ENCODE assay signal across 10 mouse cellular contexts in genomic region chr4:134684637-134685338, GRCm38 (mm10). TPM values are rescaled to one million over a fixed set of nuclear protein-coding genes. Genes with fewer than 3 reads are reported as not detected.
DNase-seq lines count a peak whose midpoint lies in the region; ATAC-seq and TF ChIP-seq lines count a peak whose summit lies in the region.
"Had no signal": no experiment of that assay in that cellular context is flagged by ENCODE, and none has a peak within 500 bp of the region (broad histone marks: within the 10 kb centered on the region; RNA-seq: fewer than 3 reads in every experiment).

No protein-coding gene starts in this region.

- H3K27ac ChIP-seq in cerebellum, adult 2 months (ENCODE audit: insufficient read depth, low read length) = no peak overlapping the region
- H3K27ac ChIP-seq in left cerebral cortex, adult 2 months = no peak overlapping the region
- H3K27ac ChIP-seq in liver, embryonic 15.5 days (replicated peaks) = peak overlapping the region; percentile 48

- H3K4me1 ChIP-seq in cerebellum, adult 2 months (ENCODE audit: control insufficient read depth, insufficient read depth, low read length) = peaks cover 29% of the 10 kb centered on the region
- H3K4me1 ChIP-seq in liver, embryonic 15.5 days (replicated peaks) = peaks cover 22% of the 10 kb centered on the region

- no peak overlapping the region for H3K9ac ChIP-seq in liver, embryonic 15.5 days

- no peak for TF ChIP-seq POLR2A in cerebellum, adult 2 months (IDR thresholded peaks at IDR 0.05; ENCODE audit: borderline replicate concordance, insufficient read depth, low read length)

- no peak overlapping the region for H3K4me2 ChIP-seq in liver, embryonic 15.5 days

- 77% methylated on average over 9 of the region's 9 CpGs for WGBS in cerebellum, adult 2 months
- 71% methylated on average over 9 of the region's 9 CpGs for WGBS in liver, embryonic 15.5 days (ENCODE audit: insufficient replicate concordance)

- H3K27me3 ChIP-seq in cerebellum, adult 2 months (ENCODE audit: control insufficient read depth, insufficient read depth, low read length) = no peaks in the 10 kb centered on the region
- no peaks in the 10 kb centered on the region for H3K27me3 ChIP-seq in liver, embryonic 15.5 days

- DNase-seq in cerebellum, adult 2 months = peak in 1 of 2 experiments; percentile 55
- no peak for DNase-seq in cerebellum, postnatal 36 days
- no peak for DNase-seq in left cerebral cortex, adult 2 months (ENCODE audit: extremely low spot score in 1 of 2, low spot score in 2 of 2)
- DNase-seq in left cerebral cortex, postnatal 14 days (ENCODE audit: low spot score in 2 of 2) = no peak
- peak; percentile 55 for DNase-seq in B cell, adult 2 months
- DNase-seq in urinary bladder, postnatal 14 days (ENCODE audit: low spot score) = no peak
- DNase-seq: cerebellum, adult 9-10 months; heart, postnatal 14 days had no signal

- 0 out of 2 replicates have a peak, but pooled peaks cover 4% of the 10 kb centered on the region for H3K9me3 ChIP-seq in liver, embryonic 15.5 days (replicated peaks)

- peak; percentile 52 for TF ChIP-seq CTCF in cerebellum, adult 2 months (IDR thresholded peaks at IDR 0.05; ENCODE audit: borderline replicate concordance, insufficient read depth, low read depth, low read length)
- TF ChIP-seq CTCF in left cerebral cortex, adult 2 months (IDR thresholded peaks at IDR 0.05) = peak; percentile 45

- no peaks in the 10 kb centered on the region for H3K36me3 ChIP-seq in liver, embryonic 15.5 days (replicated peaks)

- intact Hi-C loops in left cerebral cortex, adult 2 months (cut with DNase I) = no loop called here
- intact Hi-C loops in left cerebral cortex, postnatal 14 days (cut with DNase I) = no loop called here

- no peak overlapping the region for H3K4me3 ChIP-seq in cerebellum, adult 2 months (replicated peaks; ENCODE audit: insufficient read depth, low read depth, low read length)
- no peak overlapping the region for H3K4me3 ChIP-seq in left cerebral cortex, adult 2 months
- no peak overlapping the region for H3K4me3 ChIP-seq in liver, embryonic 15.5 days (replicated peaks)

- no peak for ATAC-seq in liver, embryonic 15.5 days (ENCODE audit: insufficient read depth)
- ATAC-seq in frontal cortex, adult (ENCODE audit: low TSS enrichment) = no peak

RNA-seq across cellular contexts. Expression of gene Man1c1, which starts 19.3 kb away (rescaled TPM):
- 30.1 and 36.3 TPM in 2 replicates for polyA plus RNA-seq in cerebellum, adult 2 months (2012; rRNA removed)
- total RNA-seq in left cerebral cortex, adult 2 months (2021) = 10 to 100 TPM; 43.1 to 43.6 TPM
- 10 to 100 TPM; 33.7 to 38.0 TPM for total RNA-seq in left cerebral cortex, postnatal 14 days (2021)
- 1.4 and 2.0 TPM in 2 replicates for polyA plus RNA-seq in liver, embryonic 15.5 days (2015; fragmentation: Nextera tagmentation; extraction: Ambion mirVana)

Comparison
In these comparisons a context has a peak if more than half of its experiments do, and no peak if none do; other contexts are left out.
1. DNase-seq: peak in B cell, adult 2 months (2 of 2); none in cerebellum, postnatal 36 days (0 of 2), left cerebral cortex, adult 2 months (0 of 2), left cerebral cortex, postnatal 14 days (0 of 2) and urinary bladder, postnatal 14 days (single experiment).